Mouse (Mus musculus) forebrain, embryonic 16.5 days (tissue): ENCODE data around the gene Stap2. TPM values are rescaled to one million over a fixed set of nuclear protein-coding genes. Genes with fewer than 3 reads are reported as not detected.

Experiments
- ATAC-seq: fragments of 200-750 bp; cut with Nextera tagmentation; 2 replicates; pipeline ENCODE4 v1.8.0; 2017; ENCODE audit warnings: mild to moderate bottlenecking, moderate library complexity
- H3K27ac ChIP-seq: fragments of 300-500 bp; sonication (generic); 2 replicates; pipeline ENCODE4 v1.5.1; 2014; ENCODE audit warnings: low read length, control low read depth
- H3K27me3 ChIP-seq: fragments of 300-500 bp; sonication (generic); replicated peaks from 2 replicates; pipeline ENCODE4 v1.6.1; 2014; ENCODE audit warnings: low read length; ENCODE audit not compliant: control insufficient read depth, insufficient read depth
- H3K36me3 ChIP-seq: fragments of 300-500 bp; sonication (generic); 2 replicates; pipeline ENCODE4 v1.6.1; 2014; ENCODE audit not compliant: control insufficient read depth, insufficient read depth
- H3K4me1 ChIP-seq: fragments of 300-500 bp; sonication (generic); replicated peaks from 2 replicates; pipeline ENCODE4 v1.6.1; 2014; ENCODE audit warnings: low read length; ENCODE audit not compliant: control insufficient read depth, insufficient read depth
- H3K4me2 ChIP-seq: fragments of 300-500 bp; sonication (generic); 2 replicates; pipeline ENCODE4 v1.6.1; 2014; ENCODE audit warnings: mild to moderate bottlenecking, low read length, control low read depth
- H3K4me3 ChIP-seq: fragments of 300-500 bp; sonication (generic); replicated peaks from 2 replicates; pipeline ENCODE4 v1.5.1; 2014; ENCODE audit warnings: mild to moderate bottlenecking, low read length, control low read depth
- H3K9ac ChIP-seq: fragments of 300-500 bp; sonication (generic); replicated peaks from 2 replicates; pipeline ENCODE4 v1.6.1; 2014; ENCODE audit warnings: low read depth, low read length, control low read depth
- H3K9me3 ChIP-seq: fragments of 300-500 bp; sonication (generic); 2 replicates; pipeline ENCODE4 v1.6.1; 2016; ENCODE audit warnings: low read length; ENCODE audit not compliant: control insufficient read depth
- WGBS: fragments of 180-500 bp; shearing (Covaris S2); extraction: QIAGEN DNeasy Blood & Tissue Kit; methylation state at CpG from one replicate; pipeline ENCODE4 v1.1.7; 2014; 5-methylcytosine and 5-hydroxymethylcytosine counted together
- polyA plus RNA-seq: library from polyadenylated mRNA; unstranded; fragments of >200 nt; fragmentation: Nextera tagmentation; extraction: Ambion mirVana; gene quantifications from 2 replicates; pipeline ENCODE4 v1.2.1, GENCODE M21; 2015

Gene Stap2
- polyA plus RNA-seq, 1 experiment from 2014 or later: 6.6 TPM

- no peak for ATAC-seq
- H3K4me2 ChIP-seq: no peak overlapping the region
- H3K4me3 ChIP-seq: no peak overlapping the region
- H3K4me1 ChIP-seq: no peaks in the 10 kb centered on the region
- no peak overlapping the region for H3K9ac ChIP-seq
- no peaks in the 10 kb centered on the region for H3K9me3 ChIP-seq
- no peaks in the 10 kb centered on the region for H3K27me3 ChIP-seq
- WGBS: 90% methylated on average over 4 of the region's 4 CpGs
- peaks cover 17% of the 10 kb centered on the region for H3K36me3 ChIP-seq
- 0 out of 2 replicates have a peak overlapping the region, but pooled peaks have one; percentile 12 for H3K27ac ChIP-seq
These were observed 16.0 kb upstream of the Stap2 start for GRCm38 (mm10) chr17:56021161-56021910.

DNA sequence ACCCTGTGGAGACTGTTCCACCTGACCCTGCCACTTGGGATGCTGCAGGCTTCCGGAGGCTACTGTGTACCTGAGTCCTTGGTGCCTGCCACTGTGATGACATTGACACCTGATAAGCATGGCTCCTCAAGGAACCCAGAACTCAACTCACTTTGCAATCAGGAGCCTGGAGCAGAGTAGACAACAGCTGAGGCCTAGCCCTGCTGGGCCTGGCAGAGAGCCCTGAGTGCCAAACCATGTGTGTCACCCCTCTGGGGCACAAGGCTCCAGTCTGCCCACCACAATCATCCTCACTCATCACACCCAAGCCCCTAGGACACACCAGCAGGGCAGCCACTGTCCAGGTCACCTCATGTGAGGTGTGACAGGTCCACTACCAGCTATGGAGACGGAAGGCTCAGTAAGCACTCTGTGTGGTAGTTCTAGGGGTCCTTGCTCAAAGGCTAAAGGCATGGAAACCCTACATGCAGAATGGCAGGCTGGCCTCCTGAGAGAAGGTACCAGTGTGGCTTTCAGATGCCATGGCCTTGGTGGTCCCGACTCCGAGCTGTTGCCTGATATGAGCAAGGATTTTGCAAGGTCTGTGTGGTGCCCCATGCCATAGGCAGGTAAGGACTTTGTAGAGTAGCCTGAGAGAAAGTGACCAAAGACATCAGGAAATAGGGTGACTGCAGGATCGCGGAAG lies 15.2 kb upstream of the Stap2 start:
- H3K4me1 ChIP-seq: no peaks in the 10 kb centered on the region
- no peaks in the 10 kb centered on the region for H3K9me3 ChIP-seq
- no peaks in the 10 kb centered on the region for H3K27me3 ChIP-seq
- no peak overlapping the region for H3K4me3 ChIP-seq
- H3K4me2 ChIP-seq: no peak overlapping the region
- ATAC-seq: peak; percentile 1; the same call in 1 of the 2 replicates
- no peak overlapping the region for H3K9ac ChIP-seq
- WGBS: 95% methylated on average over 6 of the region's 6 CpGs
- no peak overlapping the region for H3K27ac ChIP-seq
- H3K36me3 ChIP-seq: peaks cover 24% of the 10 kb centered on the region

DNA sequence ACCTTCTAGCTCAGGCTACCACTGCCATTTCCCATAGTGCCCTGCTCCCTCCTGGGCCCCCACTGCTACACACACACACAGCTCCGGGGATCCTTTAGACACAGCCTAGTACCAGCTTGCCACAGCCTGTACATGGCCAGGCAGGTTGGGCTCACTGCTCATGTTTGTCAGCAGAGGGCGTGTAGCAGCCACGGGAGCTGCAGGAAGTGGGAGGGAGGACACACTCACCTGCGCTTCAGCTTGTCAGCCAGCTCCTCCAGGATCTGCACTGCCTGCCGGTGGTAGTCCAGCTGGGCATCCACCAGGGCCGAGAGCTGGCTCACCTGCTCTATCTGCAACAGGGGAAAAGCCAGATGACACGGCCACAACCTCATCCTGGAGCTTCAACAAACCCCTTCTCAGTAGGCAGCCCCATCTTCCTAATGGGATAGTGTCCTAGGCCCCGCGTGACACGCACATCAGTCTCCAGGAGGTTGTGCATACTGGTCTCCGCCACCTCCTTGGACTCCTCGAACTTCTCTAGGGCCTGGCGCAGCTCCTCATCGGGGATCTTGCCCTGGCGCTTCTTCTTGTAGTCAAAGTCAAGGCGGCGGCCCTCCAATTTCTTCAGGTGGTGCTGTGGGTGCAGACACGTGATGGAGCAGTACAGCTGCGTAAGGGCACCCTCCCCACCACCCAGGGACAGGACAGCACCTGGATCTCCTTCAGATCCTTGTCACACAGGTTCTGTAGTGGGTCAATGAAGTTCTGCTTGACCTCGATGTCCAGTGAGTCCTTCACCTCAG lies 13.2 kb upstream of the Stap2 start:
- Histone ChIP-seq H3K4me1 (no peaks in the 10 kb centered on the region), H3K27me3 (no peaks in the 10 kb centered on the region), H3K27ac (no peak overlapping the region), H3K36me3 (peaks cover 26% of the 10 kb centered on the region), H3K4me2 (no peak overlapping the region), H3K4me3 (no peak overlapping the region), H3K9me3 (no peaks in the 10 kb centered on the region), H3K9ac (no peak overlapping the region)
- ATAC-seq: peak; percentile 32
- 70% methylated on average over 20 of the region's 20 CpGs for WGBS

GRCm38 (mm10) chr17:56017848-56018247 lies 12.5 kb upstream of the Stap2 start:
- 90% methylated on average over 7 of the region's 7 CpGs for WGBS
- Histone ChIP-seq H3K27me3 (no peaks in the 10 kb centered on the region), H3K4me2 (no peak overlapping the region), H3K4me1 (no peaks in the 10 kb centered on the region), H3K4me3 (no peak overlapping the region), H3K27ac (no peak overlapping the region), H3K9ac (no peak overlapping the region), H3K9me3 (no peaks in the 10 kb centered on the region), H3K36me3 (peaks cover 29% of the 10 kb centered on the region)
- ATAC-seq: no peak

DNA sequence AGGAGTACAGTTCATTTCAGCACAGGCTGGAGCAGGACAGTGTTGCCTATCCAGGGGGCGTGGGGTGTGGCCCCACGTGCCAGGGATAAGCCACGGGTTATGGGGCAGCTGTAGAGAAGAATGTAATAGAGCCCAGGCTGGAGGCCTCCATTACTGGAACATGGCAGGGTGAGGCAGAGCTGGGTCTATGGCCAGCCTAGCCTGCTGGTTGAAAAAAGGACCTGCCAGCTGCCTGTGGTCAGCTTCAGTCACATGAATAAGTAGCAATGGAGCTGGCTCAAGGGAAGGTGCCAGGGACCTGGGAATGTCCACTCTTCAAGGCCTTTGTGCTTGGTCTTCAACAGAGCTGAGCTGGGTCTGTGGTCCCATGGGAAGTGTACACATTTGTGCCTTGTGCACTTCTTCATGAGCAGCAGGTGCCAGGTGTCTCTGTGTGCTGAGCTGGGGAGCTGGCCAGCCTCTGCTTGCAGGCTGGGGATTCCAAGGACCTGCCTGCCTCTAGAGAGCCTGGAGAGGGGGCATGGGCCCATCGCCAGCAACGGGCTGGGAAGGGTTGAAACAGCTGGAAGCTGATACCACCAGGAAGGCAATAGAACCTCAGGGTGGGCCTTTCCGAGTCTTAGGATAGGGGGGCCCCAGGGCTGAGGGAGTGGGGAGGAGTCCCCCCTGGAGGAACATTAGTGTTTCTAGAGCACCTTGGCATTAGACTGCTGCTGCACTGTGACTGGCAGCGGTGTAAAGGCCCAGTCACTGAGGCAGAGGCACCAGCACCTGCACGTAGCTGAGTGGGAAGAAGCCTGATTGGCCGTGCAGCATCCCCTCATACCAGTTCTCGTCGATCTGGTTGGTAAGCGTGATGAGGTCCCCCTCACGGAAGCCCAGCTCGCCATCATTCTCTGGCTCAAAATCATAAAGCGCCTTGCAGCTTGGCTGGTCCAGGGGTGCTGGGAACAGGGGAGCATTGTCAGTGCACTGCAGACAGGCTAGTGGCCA lies 11.7 kb upstream of the Stap2 start:
- H3K27ac ChIP-seq: no peak overlapping the region
- H3K4me1 ChIP-seq: no peaks in the 10 kb centered on the region; the same call in 1 of the 2 replicates
- no peaks in the 10 kb centered on the region for H3K9me3 ChIP-seq
- no peak overlapping the region for H3K9ac ChIP-seq
- H3K4me2 ChIP-seq: no peak overlapping the region
- peaks cover 29% of the 10 kb centered on the region for H3K36me3 ChIP-seq
- H3K4me3 ChIP-seq: no peak overlapping the region
- WGBS: 80% methylated on average over 15 of the region's 15 CpGs
- ATAC-seq: no peak
- H3K27me3 ChIP-seq: no peaks in the 10 kb centered on the region

- Histone ChIP-seq H3K9me3 (no peaks in the 10 kb centered on the region), H3K4me1 (peaks cover 4% of the 10 kb centered on the region; the same call in 1 of the 2 replicates), H3K9ac (no peak overlapping the region), H3K27ac (no peak overlapping the region), H3K4me3 (no peak overlapping the region), H3K36me3 (peaks cover 29% of the 10 kb centered on the region), H3K4me2 (no peak overlapping the region), H3K27me3 (no peaks in the 10 kb centered on the region)
- 86% methylated on average over 8 of the region's 8 CpGs for WGBS
- ATAC-seq: no peak
These were observed 11.0 kb upstream of the Stap2 start for GRCm38 (mm10) chr17:56016382-56016781.

DNA sequence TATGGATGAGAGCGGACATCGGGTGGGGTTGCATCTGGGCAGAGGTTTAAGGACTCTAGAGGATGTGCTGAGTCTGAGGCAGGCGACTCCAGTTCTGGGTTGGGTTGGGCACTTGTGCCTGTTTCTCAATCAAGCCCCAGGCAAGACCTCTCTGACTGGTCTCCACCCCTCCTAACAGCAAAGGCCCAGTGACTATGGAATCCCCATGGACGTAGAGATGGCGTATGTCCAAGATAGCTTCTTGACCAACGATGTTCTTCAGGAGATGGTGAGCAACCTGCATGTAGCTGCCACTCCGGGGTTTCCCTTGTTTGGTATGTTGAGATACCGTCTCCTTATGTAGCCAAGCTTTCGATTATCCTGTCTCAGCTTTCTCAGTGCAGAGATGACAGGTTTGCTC lies 9.9 kb upstream of the Stap2 start:
- H3K9me3 ChIP-seq: no peaks in the 10 kb centered on the region
- no peak overlapping the region for H3K27ac ChIP-seq
- 94% methylated on average over 9 of the region's 9 CpGs for WGBS
- no peak overlapping the region for H3K9ac ChIP-seq
- H3K4me3 ChIP-seq: no peak overlapping the region
- no peak for ATAC-seq
- H3K27me3 ChIP-seq: no peaks in the 10 kb centered on the region
- peaks cover 29% of the 10 kb centered on the region for H3K36me3 ChIP-seq
- no peak overlapping the region for H3K4me2 ChIP-seq
- peaks cover 14% of the 10 kb centered on the region for H3K4me1 ChIP-seq

- Histone ChIP-seq H3K9me3 (no peaks in the 10 kb centered on the region), H3K9ac (no peak overlapping the region), H3K4me2 (no peak overlapping the region), H3K27ac (no peak overlapping the region), H3K4me1 (peaks cover 32% of the 10 kb centered on the region), H3K27me3 (no peaks in the 10 kb centered on the region), H3K4me3 (no peak overlapping the region), H3K36me3 (peaks cover 13% of the 10 kb centered on the region)
- 89% methylated on average over 7 of the region's 7 CpGs for WGBS
- no peak for ATAC-seq
These were observed 6.1 kb upstream of the Stap2 start for GRCm38 (mm10) chr17:56011441-56011840.
